Mouse (Mus musculus): ENCODE measurements around the gene Gtf2b. TPM values are rescaled to one million over a fixed set of nuclear protein-coding genes. Genes with fewer than 3 reads are reported as not detected.

Gtf2b gene
- total and polyA plus RNA-seq, 3 experiments, result 3.4 to 156 (median 67.3) TPM

DNA sequence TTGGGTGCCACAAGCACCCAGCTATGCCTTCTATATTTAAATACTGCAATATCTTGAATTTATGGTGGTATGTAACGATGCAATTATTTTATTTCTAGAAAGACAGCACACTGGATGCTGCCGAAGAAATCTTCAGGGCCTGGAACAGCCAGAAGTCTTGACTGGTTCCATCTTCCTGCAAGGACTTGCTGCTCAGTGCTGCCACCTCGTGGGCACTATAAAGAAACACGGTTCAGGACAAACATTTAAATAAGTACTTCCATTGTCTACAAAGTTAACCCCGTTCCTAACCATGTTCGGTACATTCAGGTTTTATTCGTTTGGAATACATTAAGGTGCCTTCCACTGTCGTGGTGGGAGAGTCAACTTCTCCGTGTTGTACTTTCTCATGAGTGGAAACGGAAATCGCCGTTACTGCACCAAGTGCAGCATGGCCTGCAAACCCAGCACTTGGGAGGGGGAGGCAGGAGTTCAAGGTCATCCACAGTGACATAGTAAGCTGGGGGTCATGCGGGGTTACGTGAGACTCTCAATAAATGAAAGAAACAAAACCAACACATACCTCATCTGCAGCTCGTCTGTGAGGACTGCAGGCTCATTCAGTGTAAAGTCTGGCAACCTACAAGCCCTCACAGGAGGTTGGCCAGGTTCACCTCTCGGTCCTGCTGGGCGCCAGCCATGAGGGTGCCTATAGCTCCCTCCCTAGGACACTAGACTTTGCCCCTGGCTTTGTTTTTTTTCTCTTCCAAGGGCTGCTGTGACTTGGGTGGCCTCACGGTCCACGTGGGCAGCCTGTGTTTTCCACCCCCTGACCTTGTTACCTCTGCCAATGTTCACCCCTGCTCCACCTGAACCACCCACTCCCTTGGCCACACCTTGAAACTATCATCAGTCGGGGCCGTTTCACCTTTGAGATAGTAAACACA is 20.6 kb upstream of the Gtf2b start:
- no peak overlapping the region for H3K4me3 ChIP-seq (ENCODE audit: low read depth, low read length)
- H3K4me1 ChIP-seq (ENCODE audit: insufficient read depth, low read depth, low read length), result peaks cover 16% of the 10 kb centered on the region
- no peaks in the 10 kb centered on the region for H3K9me3 ChIP-seq (replicated peaks)
- ATAC-seq (ENCODE audit: extremely low read depth, insufficient number of reproducible peaks, low FRiP score, poor library complexity, severe bottlenecking) (peak; percentile 51; the same call in 1 of the 2 replicates), DNase-seq (ENCODE audit: low spot score) (peak; percentile 22)
- TF ChIP-seq GATA2 (IDR thresholded peaks at IDR 0.05; ENCODE audit: borderline replicate concordance, low read depth, low read length), result no peak
- TF ChIP-seq CTCF (IDR thresholded peaks at IDR 0.05; ENCODE audit: low read depth, low read length), result peak; percentile 83
- no peaks in the 10 kb centered on the region for H3K36me3 ChIP-seq (replicated peaks)
- peaks cover 54% of the 10 kb centered on the region for H3K27me3 ChIP-seq (ENCODE audit: insufficient read depth, low read length)

DNA sequence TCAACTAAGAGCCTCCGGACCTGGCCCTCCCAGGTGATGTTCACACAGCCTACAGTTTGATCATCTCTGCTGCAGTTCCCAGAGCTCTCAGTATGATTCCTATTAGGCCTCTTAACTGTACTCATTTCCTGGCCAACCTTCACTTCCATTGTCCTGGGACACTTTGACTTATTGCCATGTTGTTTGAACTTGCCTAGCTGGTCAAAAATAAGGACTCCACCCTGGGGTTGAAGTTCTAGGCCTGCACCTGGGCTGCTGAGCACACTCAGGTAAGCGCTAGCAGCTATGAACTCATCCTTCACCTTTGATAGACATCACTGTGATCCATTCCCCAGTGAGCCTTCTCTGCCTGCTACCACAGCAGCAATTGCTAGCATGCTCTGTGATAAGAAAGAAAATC is 19.8 kb upstream of the Gtf2b start:
- TF ChIP-seq POLR2AphosphoS5 (IDR thresholded peaks at IDR 0.05; ENCODE audit: insufficient replicate concordance, low read depth, low read length) (no peak), GATA1 (IDR thresholded peaks at IDR 0.05; ENCODE audit: borderline replicate concordance, low read length) (no peak), GATA2 (IDR thresholded peaks at IDR 0.05; ENCODE audit: borderline replicate concordance, low read depth, low read length) (no peak), TAL1 (conservative IDR thresholded peaks at IDR 0.05; ENCODE audit: low read depth, low read length) (no peak), CTCF (IDR thresholded peaks at IDR 0.05; ENCODE audit: low read depth, low read length) (no peak)
- H3K4me3 ChIP-seq (ENCODE audit: low read depth, low read length), result no peak overlapping the region
- H3K4me1 ChIP-seq (ENCODE audit: insufficient read depth, low read depth, low read length), result peaks cover 16% of the 10 kb centered on the region
- ATAC-seq (ENCODE audit: extremely low read depth, insufficient number of reproducible peaks, low FRiP score, poor library complexity, severe bottlenecking) (no peak), DNase-seq (ENCODE audit: low spot score) (no peak)
- H3K9me3 ChIP-seq (replicated peaks), result no peaks in the 10 kb centered on the region
- no peaks in the 10 kb centered on the region for H3K36me3 ChIP-seq (replicated peaks)
- H3K27me3 ChIP-seq (ENCODE audit: insufficient read depth, low read length), result peaks cover 59% of the 10 kb centered on the region

DNA sequence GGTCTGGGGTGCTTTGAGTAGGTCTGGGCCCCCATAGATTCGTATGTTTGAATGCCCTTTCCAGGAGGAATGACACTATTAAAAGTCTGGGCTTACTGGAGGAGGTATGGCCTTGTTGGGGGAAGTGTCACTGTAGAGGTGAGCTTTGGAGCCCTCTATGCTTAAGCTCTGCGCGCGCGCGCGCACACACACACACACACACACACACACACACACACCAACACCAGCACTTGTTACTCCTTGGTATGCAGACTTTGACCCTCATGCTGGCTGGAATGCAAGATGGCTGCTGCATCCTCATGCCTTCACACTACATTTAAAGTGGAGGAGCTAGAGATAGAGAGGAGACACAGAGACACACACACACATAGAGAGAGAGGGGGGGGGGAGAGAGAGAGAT is 17.2 kb upstream of the Gtf2b start:
- Histone ChIP-seq H3K4me1 (ENCODE audit: insufficient read depth, low read depth, low read length) (peaks cover 7% of the 10 kb centered on the region), H3K36me3 (replicated peaks) (no peaks in the 10 kb centered on the region), H3K9me3 (replicated peaks) (no peaks in the 10 kb centered on the region), H3K4me3 (ENCODE audit: low read depth, low read length) (no peak overlapping the region), H3K27me3 (ENCODE audit: insufficient read depth, low read length) (peaks cover 50% of the 10 kb centered on the region)
- no peak for DNase-seq (ENCODE audit: low spot score)
- TF ChIP-seq POLR2AphosphoS5 (IDR thresholded peaks at IDR 0.05; ENCODE audit: insufficient replicate concordance, low read depth, low read length), result no peak
- ATAC-seq (ENCODE audit: extremely low read depth, insufficient number of reproducible peaks, low FRiP score, poor library complexity, severe bottlenecking), result no peak

DNA sequence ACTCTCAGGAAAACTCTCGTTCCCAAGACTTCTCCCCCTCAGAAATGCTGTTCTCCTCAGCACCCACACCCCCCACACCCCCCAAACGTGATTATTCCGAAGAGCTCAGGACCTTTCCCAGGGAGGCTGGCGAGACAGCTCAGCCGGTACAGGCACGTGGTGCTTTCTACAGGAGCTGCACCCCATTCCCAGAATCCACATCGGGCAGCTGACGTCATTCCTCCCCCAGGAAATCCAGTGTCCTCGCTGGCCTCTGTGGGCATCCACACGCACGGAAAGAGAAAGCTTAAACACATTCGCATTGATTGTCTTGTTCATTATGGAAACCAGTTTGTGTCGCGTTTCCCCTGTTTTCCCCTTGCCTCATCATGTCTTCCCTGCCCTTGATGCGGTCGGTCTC is 15.7 kb upstream of the Gtf2b start:
- TF ChIP-seq GATA1 (IDR thresholded peaks at IDR 0.05; ENCODE audit: borderline replicate concordance, low read length) (no peak), POLR2AphosphoS5 (IDR thresholded peaks at IDR 0.05; ENCODE audit: insufficient replicate concordance, low read depth, low read length) (no peak), GATA2 (IDR thresholded peaks at IDR 0.05; ENCODE audit: borderline replicate concordance, low read depth, low read length) (no peak), TAL1 (conservative IDR thresholded peaks at IDR 0.05; ENCODE audit: low read depth, low read length) (no peak), CTCF (IDR thresholded peaks at IDR 0.05; ENCODE audit: low read depth, low read length) (no peak)
- Histone ChIP-seq H3K36me3 (replicated peaks) (no peaks in the 10 kb centered on the region), H3K4me1 (ENCODE audit: insufficient read depth, low read depth, low read length) (peaks cover 6% of the 10 kb centered on the region), H3K9me3 (replicated peaks) (no peaks in the 10 kb centered on the region), H3K27me3 (ENCODE audit: insufficient read depth, low read length) (peaks cover 50% of the 10 kb centered on the region), H3K4me3 (ENCODE audit: low read depth, low read length) (no peak overlapping the region)
- no peak for DNase-seq (ENCODE audit: low spot score)
- no peak for ATAC-seq (ENCODE audit: extremely low read depth, insufficient number of reproducible peaks, low FRiP score, poor library complexity, severe bottlenecking)

DNA sequence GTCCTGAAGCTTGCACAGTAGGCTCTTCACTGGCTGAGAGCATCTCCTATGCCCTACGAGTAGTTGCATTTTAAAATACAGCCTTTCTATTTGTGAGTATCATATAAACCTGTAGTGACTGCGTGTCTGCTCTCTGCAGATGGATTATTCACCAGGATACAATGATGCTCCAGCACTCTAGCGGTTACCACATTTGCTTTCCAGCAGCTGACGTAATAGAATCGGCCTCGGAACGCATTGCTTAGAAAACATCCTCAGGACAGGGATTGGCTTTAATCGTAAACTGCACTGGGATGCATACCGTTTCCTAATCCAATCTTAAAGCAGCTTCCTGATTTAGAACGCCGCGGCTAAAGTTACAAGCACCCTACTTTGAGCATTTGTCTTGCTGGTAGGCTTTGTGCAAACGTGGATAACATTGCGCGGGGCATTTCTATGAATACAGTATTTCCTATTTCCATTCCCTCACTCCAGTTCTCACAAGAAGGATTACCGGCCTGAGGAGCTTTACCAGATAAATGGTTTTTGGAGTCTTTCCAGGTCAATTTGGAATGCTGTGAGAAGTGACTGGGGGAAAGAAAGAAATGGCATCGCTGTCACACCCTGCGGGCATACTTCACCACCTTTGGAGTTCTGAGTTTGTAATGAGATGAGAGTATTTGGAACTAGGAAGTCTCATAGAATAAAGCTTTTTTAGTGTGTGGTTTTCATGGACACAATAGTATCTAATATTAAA is 9.5 kb upstream of the Gtf2b start:
- Histone ChIP-seq H3K4me1 (ENCODE audit: insufficient read depth, low read depth, low read length) (peaks cover 34% of the 10 kb centered on the region), H3K27me3 (ENCODE audit: insufficient read depth, low read length) (0 out of 2 replicates have a peak, but pooled peaks cover 2% of the 10 kb centered on the region), H3K4me3 (ENCODE audit: low read depth, low read length) (no peak overlapping the region), H3K36me3 (replicated peaks) (no peaks in the 10 kb centered on the region), H3K9me3 (replicated peaks) (no peaks in the 10 kb centered on the region)
- TF ChIP-seq GATA1 (IDR thresholded peaks at IDR 0.05; ENCODE audit: borderline replicate concordance, low read length), result no peak
- TF ChIP-seq GATA2 (IDR thresholded peaks at IDR 0.05; ENCODE audit: borderline replicate concordance, low read depth, low read length), result no peak
- TF ChIP-seq POLR2AphosphoS5 (IDR thresholded peaks at IDR 0.05; ENCODE audit: insufficient replicate concordance, low read depth, low read length), result no peak
- TF ChIP-seq CTCF (IDR thresholded peaks at IDR 0.05; ENCODE audit: low read depth, low read length), result no peak
- no peak for TF ChIP-seq TAL1 (conservative IDR thresholded peaks at IDR 0.05; ENCODE audit: low read depth, low read length)
- ATAC-seq (ENCODE audit: extremely low read depth, insufficient number of reproducible peaks, low FRiP score, poor library complexity, severe bottlenecking) (no peak), DNase-seq (ENCODE audit: low spot score) (no peak)

DNA sequence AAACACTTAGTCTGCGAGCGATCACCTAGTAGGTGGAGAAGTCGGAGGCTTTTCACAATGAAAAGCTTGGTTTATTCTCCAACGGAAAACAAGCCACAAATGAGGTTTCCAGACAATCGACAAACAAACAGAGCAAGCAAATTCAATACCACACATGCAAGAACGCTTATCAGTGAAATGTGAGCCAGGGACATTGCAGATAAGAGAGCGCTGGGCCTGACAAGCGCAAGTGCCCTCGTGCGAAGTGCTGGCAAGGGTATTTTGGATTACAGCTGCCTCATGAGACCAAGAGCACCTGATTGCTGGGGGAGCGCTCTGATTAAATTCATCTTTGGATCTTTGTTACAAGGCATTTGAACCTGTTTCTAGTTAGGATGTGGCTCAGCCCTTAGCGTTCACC is 7.0 kb upstream of the Gtf2b start:
- Histone ChIP-seq H3K9me3 (replicated peaks) (no peaks in the 10 kb centered on the region), H3K4me1 (ENCODE audit: insufficient read depth, low read depth, low read length) (peaks cover 45% of the 10 kb centered on the region), H3K36me3 (replicated peaks) (no peaks in the 10 kb centered on the region), H3K27me3 (ENCODE audit: insufficient read depth, low read length) (0 out of 2 replicates have a peak, but pooled peaks cover 2% of the 10 kb centered on the region), H3K4me3 (ENCODE audit: low read depth, low read length) (no peak overlapping the region; the same call in 1 of the 2 replicates)
- peak; percentile 98 for ATAC-seq (ENCODE audit: extremely low read depth, insufficient number of reproducible peaks, low FRiP score, poor library complexity, severe bottlenecking)
- peak; percentile 47 for DNase-seq (ENCODE audit: low spot score)
- TF ChIP-seq TAL1 (conservative IDR thresholded peaks at IDR 0.05; ENCODE audit: low read depth, low read length), result peak; percentile 69
- TF ChIP-seq GATA1 (IDR thresholded peaks at IDR 0.05; ENCODE audit: borderline replicate concordance, low read length), result no peak

All from G1E (cell line).